Mouse (Mus musculus) heart, postnatal 25 days (tissue): ENCODE results near the gene Tas2r140. TPM values are rescaled to one million over a fixed set of nuclear protein-coding genes. Genes with fewer than 3 reads are reported as not detected.

ENCODE experiments used
- DNase-seq: peaks from one replicate; pipeline ENCODE4 v3.0.0; 2022; ENCODE audit warnings: low spot score
- intact Hi-C: fragments of 180-260 bp; cut with DNase I; formaldehyde crosslinking; loops from one replicate; pipeline ENCODE4 v1.15.1; 2025
- total RNA-seq, 2 experiments: library from RNA; stranded (reverse); gene quantifications; 2 replicates each; pipeline ENCODE4 v1.2.3; 2021

Tas2r140 gene
- total RNA-seq = not detected

- DNase-seq = no peak
- intact Hi-C loops = no loop called here
Observed at GRCm38 (mm10) chr6:133055716-133056115, at the start of gene Tas2r140. Tas2r140 (minus strand) TSS chr6:133055816.

DNA sequence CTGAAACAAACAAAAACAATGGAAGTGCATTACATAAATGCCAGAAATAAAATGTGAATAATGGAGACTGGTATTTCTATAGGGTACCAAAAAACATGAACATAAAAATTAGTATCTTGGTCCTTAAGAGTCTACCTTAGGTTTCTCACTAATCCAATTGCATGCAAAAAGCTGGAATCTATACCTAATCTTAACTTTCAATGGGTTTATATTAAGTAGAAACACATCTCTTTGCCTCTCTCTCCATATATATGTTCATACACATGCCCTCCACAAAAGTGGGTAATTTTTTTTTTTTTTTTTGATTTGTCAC lies 48.9 kb upstream of the Tas2r140 start, which contains the start of gene Smim10l1:
TSS of gene Smim10l1 (plus strand) at position 301 of the 313 bp plus-strand sequence.
- DNase-seq = no peak
- intact Hi-C loops = loop anchor here (10.0 kb wide), 1 partner anchor 1810 kb away; the partner anchor contains the start of gene Magohb

- DNase-seq = no peak
- intact Hi-C loops = loop anchor here (10.0 kb wide), 1 partner anchor 1808 kb away; the partner anchor contains the start of gene Magohb
Observed at GRCm38 (mm10) chr6:133102430-133102829, 46.8 kb upstream of the Tas2r140 start.

DNA sequence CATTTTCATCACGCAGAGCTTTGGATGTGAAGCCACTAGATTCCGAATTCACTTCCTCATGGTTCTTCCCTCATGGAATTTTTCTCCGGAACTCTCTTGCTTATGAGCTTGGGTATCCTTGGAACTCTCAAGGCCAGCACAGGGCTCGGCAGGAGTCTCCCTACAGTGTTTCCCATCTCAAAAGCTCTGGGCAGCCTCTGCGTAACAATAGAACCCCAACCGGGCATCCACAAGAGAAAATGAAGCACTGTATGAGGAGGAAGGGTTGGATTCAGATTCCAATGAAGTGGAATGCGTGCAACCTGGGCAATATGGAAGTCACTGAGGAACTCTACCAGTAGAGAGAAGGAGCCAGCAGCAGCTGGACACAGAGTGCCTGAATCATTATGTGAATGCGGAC lies 36.6 kb upstream of the Tas2r140 start:
- intact Hi-C loops = no loop called here
- DNase-seq = no peak

- intact Hi-C loops = no loop called here
- no peak for DNase-seq
Observed at GRCm38 (mm10) chr6:133037001-133037400, 18.6 kb downstream of the Tas2r140 start, which contains the start of gene Tas2r103. Tas2r103 (minus strand) TSS chr6:133037101.

Other genes with a start within 250 kb of the Tas2r140 start
- not detected for gene Tas2r123, start 208.7 kb downstream of the Tas2r140 start, total RNA-seq
- not detected for gene Tas2r116, start 200.4 kb downstream of the Tas2r140 start, total RNA-seq
- not detected for gene Tas2r110, start 187.8 kb downstream of the Tas2r140 start, total RNA-seq
- not detected for gene Tas2r113, start 162.8 kb downstream of the Tas2r140 start, total RNA-seq
- not detected for gene Tas2r125, start 146.2 kb downstream of the Tas2r140 start, total RNA-seq
- gene Tas2r129, start 104.7 kb downstream of the Tas2r140 start, total RNA-seq = not detected
- gene Tas2r131, start 97.9 kb downstream of the Tas2r140 start, total RNA-seq = not detected
- not detected for gene Tas2r109, start 74.9 kb downstream of the Tas2r140 start, total RNA-seq
- not detected for gene Tas2r103, start 18.7 kb downstream of the Tas2r140 start, total RNA-seq
- gene Smim10l1, start 49.1 kb upstream of the Tas2r140 start, total RNA-seq = 10 to 100 TPM; 62.0 to 68.1 TPM
- gene 5530400C23Rik, start 236.4 kb upstream of the Tas2r140 start, total RNA-seq = not detected